Mouse (Mus musculus) liver, embryonic 14.5 days (tissue): ENCODE results near the gene Ubiad1.

Experiments used
- CTCF ChIP-seq: IDR thresholded peaks from 2 replicates; pipeline ENCODE4 v1.5.1; 2016; ENCODE audit warnings: antibody characterized with exemption, low read depth, control low read depth
- EP300 ChIP-seq: IDR thresholded peaks from 2 replicates; pipeline ENCODE4 v1.6.1; 2016; ENCODE audit warnings: antibody characterized with exemption, low read depth

GRCm38 (mm10) chr4:148460656-148461284 lies 16.2 kb upstream of the Ubiad1 start:
- TF ChIP-seq CTCF (no peak), EP300 (no peak)
